Mouse (Mus musculus) spleen, postnatal 0 days (tissue): ENCODE measurements around the gene Rnf135. TPM values are rescaled to one million over a fixed set of nuclear protein-coding genes. Genes with fewer than 3 reads are reported as not detected.

Source experiments
- polyA plus RNA-seq: library from polyadenylated mRNA; unstranded; fragments of >200 nt; fragmentation: Nextera tagmentation; extraction: Ambion mirVana; gene quantifications from 2 replicates; pipeline ENCODE4 v1.2.1, GENCODE M21; 2015

The Rnf135 gene
- polyA plus RNA-seq = 6.5 and 7.6 TPM in 2 replicates

DNA sequence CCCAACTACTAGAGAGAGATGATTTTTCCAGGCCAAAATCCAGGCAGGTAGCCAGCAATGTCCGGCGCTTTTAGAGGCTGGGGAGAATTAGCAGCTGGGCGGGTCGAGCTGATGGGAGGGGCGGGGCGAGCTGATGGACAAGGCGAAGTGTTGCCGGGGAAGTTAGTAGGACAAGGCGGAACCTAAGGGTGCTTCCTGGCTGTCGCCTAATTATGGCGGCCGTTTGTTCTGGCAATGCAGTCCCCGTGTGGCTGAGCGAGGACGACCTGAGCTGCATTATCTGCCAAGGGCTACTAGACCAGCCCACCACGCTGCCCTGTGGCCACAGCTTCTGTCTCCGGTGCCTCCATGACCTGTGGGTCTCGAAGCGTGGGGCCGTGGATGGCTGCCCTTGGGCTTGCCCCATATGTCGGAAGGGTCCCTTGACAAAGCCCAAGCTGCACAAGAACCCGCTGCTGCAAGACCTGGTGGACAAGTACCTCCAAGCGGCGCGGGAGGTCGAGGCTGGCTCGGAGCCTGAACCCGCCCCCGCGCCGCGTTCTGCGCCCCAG is at the start of gene Rnf135:
TSS of gene Rnf135 (plus strand) at position 147 of the 551 bp plus-strand sequence.

GRCm38 (mm10) chr11:80141825-80142521 is 41.7 kb upstream of the Rnf135 start, which contains the start of gene Tefm:
Gene Tefm (minus strand): TSS chr11:80142175.

DNA sequence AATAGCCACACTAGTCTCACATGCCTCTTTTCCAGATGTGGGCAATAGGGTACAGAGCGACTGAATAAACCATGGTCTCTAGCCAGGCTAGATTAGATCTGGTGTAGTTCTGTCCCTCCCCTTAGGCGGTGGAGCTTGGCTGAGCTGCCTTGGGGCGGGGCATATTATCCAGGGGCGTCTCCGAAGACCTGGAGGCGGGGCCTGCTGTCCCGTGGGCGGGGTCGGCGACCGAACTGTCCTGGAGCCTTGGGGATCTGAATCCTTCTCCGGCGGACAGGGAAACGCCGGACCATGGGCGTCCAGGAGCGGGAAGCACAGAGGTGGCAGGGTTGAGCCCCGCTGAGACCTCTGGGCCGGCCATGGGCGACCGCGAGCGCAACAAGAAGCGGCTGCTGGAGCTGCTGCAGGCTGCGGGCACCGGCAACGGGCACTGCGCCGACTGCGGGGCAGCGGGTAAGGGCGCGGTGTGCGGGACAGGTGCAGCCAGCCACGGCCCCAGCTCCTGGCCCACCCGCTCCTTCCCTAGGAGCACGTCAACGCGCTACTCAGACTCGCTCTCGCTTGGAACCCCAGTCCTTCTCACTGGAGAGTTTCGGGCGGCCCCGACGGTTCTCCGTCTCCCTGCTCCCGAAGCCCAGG is 29.7 kb upstream of the Rnf135 start, which contains the start of gene Adap2:
TSS of gene Adap2 (plus strand) at position 249 of the 639 bp plus-strand sequence.

DNA sequence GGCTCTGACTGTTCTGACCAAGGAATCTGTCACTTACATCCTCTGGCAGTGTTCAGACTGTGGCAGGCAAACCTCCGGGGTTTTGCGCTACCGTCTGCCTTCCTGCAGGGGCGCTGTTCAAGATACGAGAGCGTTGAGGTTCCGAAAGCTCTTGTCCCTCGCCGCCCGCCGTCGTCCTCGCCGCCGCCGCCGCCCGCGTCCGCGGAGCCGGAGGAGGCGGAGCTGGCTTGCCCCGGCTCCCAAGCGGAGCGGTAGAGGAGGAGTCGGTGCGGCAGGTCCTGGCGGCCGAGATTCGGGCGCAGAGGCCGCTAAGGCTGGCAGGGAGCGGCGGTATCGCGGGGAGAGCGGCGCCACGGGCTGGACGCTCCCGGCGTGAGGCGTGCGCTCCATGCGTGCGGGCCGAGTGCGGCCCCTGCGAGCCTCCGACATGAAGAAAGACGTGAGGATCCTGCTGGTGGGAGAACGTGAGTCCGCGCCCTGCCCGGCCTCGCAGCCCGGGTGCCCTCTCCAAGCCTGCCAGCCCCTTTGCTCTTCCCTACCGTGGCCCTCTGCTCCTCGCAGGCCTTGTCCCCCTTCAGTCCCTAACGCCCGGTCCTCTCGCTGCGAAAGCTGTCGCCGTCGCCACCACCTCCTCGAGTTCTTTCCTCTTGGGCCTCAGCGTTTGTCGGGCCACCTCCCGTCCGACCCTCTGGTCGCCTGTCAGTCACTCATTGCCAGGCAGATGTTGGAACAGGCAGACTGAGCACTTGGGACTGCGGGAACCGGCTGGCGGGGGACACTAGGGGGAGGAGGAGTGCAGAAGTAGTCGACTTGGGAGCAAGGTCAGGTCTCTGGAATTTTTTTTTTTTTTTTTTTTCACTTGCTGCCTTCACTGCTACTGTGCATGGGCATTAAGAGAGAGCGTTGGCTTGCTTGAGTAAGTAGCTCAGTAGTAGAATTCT is 25.5 kb downstream of the Rnf135 start, which contains the start of gene Rhot1:
TSS of gene Rhot1 (plus strand) at position 160 of the 941 bp plus-strand sequence.

Other genes starting within 250 kb of the Rnf135 start
- gene Utp6, start 221.5 kb upstream of the Rnf135 start, polyA plus RNA-seq = 25.1 and 28.4 TPM in 2 replicates
- 33.6 and 34.4 TPM in 2 replicates for gene Suz12, start 190.7 kb upstream of the Rnf135 start, polyA plus RNA-seq
- gene Crlf3, start 102.9 kb upstream of the Rnf135 start, polyA plus RNA-seq = 97.9 and 110 TPM in 2 replicates
- gene Atad5, start 94.5 kb upstream of the Rnf135 start, polyA plus RNA-seq = 14.4 and 16.7 TPM in 2 replicates
- 12.3 and 12.5 TPM in 2 replicates for gene Tefm, start 41.7 kb upstream of the Rnf135 start, polyA plus RNA-seq
- gene Adap2, start 29.7 kb upstream of the Rnf135 start, polyA plus RNA-seq = 3.2 and 4.0 TPM in 2 replicates
- gene Rhot1, start 25.2 kb downstream of the Rnf135 start, polyA plus RNA-seq = 18.3 and 22.2 TPM in 2 replicates
- 1.1 and 1.4 TPM in 2 replicates for gene Rhbdl3, start 117.1 kb downstream of the Rnf135 start, polyA plus RNA-seq
- gene 5730455P16Rik, start 194.2 kb downstream of the Rnf135 start, polyA plus RNA-seq = 10.9 and 11.1 TPM in 2 replicates
- gene Zfp207, start 199.4 kb downstream of the Rnf135 start, polyA plus RNA-seq = 142 and 144 TPM in 2 replicates
- gene Psmd11, start 244.8 kb downstream of the Rnf135 start, polyA plus RNA-seq = 175 and 197 TPM in 2 replicates